Mouse (Mus musculus): ENCODE results near the gene Fads1.
"Not testable (repeated sequence)": the region's sequence is repeated elsewhere in the genome, so short reads cannot be mapped to it uniquely, and the experiment has no call there.

Fads1 gene

DNA sequence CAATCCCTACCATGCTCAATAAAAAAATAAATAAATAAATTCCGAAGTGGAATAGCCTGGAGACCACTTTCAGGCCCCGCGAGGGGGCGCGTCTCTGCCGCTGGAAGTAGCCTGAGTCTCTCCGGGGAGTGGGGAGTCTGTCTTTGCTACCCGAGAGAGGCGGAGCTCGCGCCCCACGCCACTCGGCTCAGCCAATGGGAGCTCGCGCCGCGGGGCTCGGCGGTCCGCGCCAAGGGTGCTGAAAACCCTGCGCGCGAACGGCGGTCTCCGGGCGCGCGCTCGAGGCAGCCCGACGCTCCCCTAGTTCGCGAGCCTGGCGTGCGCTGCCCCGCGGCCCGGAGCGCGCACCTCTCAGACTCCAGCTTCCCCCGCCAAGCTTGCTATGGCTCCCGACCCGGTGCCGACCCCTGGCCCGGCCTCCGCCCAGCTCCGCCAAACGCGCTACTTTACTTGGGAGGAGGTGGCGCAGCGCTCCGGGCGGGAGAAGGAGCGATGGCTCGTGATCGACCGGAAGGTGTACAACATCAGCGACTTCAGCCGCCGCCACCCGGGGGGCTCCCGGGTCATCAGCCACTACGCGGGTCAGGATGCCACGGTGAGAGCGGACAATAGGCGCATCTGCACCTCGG lies at the start of gene Fads1:
Gene Fads1, plus strand, starts transcription at position 219 of the 629 bp plus-strand sequence.
- peak; percentile 93 for DNase-seq

DNA sequence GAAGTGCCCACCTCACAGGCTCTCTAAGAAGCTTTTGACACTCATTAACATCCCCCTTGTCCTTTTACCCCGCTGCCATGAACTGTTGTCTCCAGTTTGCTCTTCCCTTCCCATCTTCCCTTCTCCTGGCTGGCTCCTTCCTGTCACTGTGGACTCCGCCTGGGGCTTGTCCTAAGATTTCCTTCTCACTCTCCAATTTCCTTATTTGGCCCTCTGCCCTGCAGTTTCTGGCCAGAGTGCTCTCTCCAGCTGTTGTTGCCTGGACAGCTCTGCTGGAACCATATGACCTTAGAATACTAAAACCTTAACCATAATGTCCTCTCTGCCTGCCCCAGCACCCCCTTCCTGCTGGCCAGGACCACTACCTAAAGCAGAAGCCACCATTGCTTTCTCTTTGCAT lies 48.0 kb upstream of the Fads1 start:
- DNase-seq, result no peak

DNA sequence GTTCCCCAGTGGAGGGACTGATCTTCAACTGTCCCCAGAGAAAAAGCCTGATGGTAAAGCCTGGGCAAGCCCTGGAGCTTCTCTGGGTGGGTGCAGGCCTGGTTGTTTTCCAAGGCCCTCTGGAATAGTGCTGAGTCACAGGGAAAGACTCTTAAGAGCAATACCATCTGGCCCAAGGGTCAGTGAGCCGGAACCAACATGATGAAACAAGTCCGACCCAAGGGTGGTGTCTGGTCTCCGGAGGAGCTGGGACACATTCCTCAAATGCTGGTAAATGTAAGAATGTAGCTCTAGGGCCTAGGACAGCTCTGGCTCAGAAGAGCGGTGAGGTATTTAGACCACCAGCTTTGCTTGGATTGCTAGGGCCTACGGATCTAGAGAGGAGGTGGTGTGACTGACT lies 45.3 kb upstream of the Fads1 start:
- DNase-seq, result no peak

- DNase-seq, result no peak
These were observed 43.0 kb upstream of the Fads1 start for GRCm38 (mm10) chr19:10139736-10140135.

GRCm38 (mm10) chr19:10143667-10144066 lies 39.0 kb upstream of the Fads1 start:
- DNase-seq, result no peak

GRCm38 (mm10) chr19:10144464-10144863 lies 38.2 kb upstream of the Fads1 start:
- DNase-seq, result no peak

DNA sequence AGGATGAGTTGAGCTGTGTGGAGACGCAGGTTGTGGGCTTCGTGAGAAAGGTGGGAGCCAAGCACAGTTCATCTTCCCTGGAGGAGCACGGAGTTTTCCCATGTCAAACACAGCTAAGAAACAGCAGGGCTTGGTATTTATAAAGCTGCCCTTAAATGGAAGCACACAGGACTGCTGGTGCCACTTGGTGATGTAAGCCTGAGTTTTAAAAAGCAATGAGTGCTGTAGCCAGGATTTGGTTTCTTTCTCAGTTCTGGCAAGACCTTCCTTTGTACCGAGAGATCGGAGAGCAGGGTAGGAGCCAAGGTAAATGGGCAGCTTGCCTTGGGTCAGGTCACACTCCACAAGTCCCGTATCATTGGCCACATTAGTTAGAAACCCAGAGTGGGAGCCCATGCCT lies 34.1 kb upstream of the Fads1 start:
- DNase-seq, result no peak

- no peak for DNase-seq
These were observed 33.5 kb upstream of the Fads1 start for GRCm38 (mm10) chr19:10149189-10149588.

DNA sequence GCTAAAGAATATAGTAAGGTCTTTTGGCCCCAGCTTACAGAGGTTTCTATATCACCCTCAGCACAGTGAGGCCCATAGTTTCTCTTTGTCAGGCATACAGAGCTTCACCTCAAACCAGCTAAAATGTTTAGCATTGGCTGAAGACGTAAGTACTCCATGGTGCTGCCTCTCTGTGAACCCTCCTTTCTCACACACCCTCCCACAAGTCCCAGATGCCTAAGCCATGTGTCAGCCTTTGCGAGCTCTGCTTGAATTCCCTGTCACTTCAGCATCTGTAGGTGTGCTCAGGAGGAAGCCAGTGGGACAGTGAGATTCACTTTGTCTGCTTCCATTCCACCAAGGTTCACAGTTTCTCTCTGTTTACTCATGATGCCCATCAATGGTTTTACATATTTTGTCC lies 25.0 kb upstream of the Fads1 start:
- DNase-seq, result no peak

GRCm38 (mm10) chr19:10163896-10164295 lies 18.8 kb upstream of the Fads1 start:
- DNase-seq, result no peak

GRCm38 (mm10) chr19:10165928-10166327 lies 16.8 kb upstream of the Fads1 start:
- DNase-seq, result not testable (repeated sequence)

GRCm38 (mm10) chr19:10167112-10167511 lies 15.6 kb upstream of the Fads1 start:
- no peak for DNase-seq

GRCm38 (mm10) chr19:10167951-10168350 lies 14.7 kb upstream of the Fads1 start:
- DNase-seq, result no peak

DNA sequence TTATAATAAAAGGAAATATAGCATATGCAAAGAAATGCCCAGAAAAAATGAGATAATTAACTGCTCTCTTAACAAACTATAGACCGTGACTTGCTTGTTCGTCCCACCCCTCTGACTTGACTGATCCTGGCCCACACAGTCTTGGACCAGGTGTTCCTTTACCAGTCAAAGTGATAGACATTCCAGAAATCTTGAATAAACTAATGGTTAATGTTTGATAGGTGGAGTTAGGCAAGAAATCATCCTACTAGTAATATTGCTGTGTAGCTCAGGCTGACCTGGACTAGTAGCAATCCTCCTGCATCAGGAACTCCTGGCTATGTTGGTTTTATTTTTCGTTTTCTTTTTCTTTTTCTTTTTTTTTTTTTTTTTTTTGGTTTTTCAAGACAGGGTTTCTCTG lies 14.2 kb upstream of the Fads1 start:
- DNase-seq, result no peak

DNA sequence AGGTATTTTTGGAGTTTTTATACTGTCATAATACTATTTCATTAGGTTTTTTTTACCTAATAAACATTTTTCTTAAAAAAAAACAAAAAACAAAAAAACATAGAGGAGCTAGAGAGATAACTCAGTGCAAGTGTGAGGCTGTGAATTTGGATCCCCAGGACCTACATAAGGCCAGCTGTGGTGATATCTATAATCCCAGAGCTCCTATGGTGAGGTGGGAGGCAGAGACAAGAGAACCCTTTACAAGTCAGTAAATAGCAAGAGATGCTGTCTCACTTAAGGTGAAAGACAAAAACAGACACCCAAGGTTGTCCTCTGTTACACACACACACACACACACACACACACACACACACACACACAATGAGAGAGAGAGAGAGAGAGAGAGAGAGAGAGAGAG lies 13.5 kb upstream of the Fads1 start:
- no peak for DNase-seq

DNA sequence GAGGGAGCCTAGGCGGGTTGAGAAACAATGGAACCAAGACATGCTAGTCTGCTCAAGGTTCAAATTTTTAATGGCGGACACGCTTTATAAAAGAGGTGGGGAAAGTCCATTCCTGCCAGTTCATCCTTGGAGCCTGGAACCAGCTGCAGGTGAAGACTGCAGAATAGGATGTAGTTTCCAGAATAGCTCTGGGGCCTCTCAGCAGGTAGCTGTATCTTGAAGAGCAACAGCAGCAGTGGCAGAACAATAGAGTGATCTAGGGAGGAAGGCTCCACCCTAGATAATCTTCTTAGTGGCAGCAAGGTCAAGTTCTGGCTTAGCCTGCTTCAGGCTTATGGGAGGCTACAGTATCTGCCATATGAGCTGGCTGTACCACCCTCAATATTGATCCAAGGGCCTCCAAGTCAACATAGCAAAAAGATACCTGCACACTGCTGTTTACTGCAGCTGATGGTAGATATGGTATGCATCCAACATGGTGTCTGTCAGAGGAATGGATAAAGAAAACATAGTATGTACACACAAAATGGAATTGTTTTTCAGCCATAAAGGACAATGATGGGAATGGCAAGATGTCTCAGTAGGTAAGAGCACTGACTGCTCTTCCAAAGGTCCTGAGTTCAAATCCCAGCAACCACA lies 12.9 kb upstream of the Fads1 start:
- DNase-seq, result not testable (repeated sequence)

DNA sequence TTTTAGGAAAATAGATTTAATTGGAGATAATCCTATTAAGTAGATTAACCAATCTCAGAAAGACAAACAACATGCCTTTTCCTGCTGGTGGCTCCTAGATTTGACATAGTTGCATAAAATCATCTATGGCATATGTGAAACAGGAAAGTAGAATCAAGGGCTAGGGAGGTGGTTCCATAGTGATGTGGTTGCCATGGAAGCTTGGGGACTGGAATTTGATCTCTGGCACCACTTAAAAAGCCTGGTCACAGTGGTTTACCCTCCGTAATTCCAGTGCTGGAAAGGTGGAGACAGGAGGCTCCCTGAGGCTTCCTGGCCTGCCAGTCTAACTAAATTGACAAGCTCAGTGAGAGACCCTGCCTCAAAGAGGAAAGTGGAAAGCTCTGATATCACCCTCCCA lies 12.2 kb upstream of the Fads1 start:
- DNase-seq, result no peak

DNA sequence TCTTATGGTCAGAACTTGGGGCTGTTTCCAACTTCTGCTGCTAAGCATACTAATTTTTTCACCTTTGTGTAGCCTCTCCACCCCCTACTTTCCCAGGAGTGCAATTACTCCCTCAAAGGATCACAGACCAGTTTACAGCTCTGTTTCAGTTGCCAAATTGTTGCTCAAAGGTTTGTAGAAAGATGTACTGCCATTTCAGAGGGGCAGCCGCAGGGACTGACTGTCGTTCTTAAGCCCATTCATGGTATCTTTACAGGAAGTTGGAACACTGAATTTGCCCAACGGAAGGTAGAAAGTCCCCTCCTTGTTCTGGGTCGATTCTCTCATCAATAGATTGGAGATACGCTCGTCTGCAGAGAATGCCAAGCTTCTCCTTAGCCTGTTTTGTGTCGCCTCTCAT lies 11.3 kb upstream of the Fads1 start:
- DNase-seq, result no peak

- DNase-seq, result no peak
These were observed 10.8 kb upstream of the Fads1 start for GRCm38 (mm10) chr19:10171846-10172245.

DNA sequence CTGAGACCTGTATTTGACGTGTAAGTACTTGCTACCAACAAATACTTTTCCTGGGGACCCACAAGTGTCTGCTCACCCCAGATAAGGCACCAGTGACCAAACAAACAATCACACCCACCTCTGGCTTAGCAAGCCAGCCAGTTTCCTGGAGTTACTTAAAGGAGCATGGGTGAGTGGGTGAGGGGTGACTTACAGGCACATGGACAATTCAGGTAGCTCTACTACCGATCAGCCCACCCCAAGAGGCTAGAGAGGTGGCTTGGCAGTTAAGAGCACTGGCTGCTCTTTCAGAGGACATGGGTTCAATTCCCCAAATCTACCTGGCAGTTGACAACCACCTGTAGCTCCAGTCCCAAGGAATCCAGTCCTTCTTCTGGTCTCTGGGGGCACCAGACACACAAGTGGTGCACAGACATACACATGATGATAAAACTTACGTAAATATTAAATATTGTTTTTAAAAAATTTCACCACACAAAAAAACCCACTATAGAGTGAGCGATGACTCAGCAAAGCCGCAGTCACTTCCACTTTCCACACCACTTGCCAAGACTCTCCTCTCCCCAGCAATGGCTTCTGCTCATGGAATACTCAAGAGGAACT lies 9.5 kb upstream of the Fads1 start:
- no peak for DNase-seq

DNA sequence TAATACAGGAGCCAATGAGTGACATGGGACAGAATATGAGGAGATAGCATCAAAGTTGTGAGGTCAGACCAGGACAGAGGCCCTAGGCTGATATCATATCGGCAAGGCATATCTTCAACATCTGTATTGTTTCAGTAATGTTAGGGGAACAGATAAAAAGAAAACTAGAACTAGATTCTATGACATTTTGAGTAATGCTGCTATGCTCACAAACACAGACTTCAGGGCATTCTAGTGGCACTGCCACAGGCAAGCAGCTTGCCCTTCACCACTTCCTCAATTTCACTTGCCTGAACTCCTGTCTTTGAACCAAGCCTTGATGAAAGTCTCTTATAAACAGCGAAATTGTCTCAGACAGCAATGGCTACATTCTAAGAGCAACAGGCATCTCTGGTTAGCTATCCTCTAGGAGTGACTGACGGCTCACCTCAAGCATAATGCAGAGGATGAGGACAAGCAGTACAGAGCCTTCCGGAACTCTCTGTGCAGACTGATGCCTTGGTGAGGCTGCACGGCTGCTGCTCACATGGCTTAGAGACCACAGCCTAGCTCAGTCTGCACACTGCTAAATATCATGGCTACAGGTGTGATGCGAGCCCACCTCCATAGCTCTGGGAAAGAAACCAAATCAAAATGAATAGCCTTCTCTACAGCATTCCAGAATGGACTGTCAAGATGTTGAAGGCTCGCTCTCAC lies 8.7 kb upstream of the Fads1 start:
- DNase-seq, result no peak

DNA sequence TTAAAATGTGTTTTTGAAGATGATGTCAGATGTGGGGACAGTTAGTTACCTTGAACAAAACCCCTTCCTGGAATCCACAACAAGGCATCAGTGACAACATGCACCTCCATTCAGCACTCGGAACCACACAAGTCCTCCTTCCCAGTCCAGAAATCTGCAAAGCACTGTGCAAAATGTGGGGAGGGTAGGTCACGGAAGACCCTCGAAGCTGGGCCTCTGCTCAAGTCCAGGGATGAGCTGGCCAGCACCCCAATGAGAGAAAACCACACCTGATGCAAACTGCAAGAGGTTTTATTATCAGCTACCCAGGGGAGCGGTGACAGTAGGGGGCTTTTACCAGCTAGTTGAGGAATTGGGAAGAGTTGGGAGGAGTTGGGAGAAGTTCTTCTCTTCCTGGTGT lies 7.7 kb upstream of the Fads1 start:
- DNase-seq, result no peak

DNA sequence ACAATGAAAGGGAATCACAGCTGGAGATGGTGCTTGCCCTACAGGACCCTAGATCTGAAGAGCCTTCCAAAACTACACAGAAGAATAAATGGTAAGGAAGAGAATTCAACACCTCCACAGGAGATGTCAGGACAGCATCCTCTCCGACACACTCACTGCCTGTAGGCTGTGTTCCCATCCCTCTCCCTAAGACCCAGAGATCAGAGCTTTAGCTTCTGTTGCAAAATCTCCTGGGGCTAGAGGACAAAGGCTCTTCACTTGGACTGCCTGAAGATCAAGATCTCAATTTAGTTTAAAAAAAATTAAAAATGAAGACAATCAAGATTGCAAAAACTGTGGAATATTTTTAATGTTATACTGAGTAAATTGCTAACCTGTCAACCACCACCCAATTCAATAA lies 6.2 kb upstream of the Fads1 start:
- no peak for DNase-seq

DNA sequence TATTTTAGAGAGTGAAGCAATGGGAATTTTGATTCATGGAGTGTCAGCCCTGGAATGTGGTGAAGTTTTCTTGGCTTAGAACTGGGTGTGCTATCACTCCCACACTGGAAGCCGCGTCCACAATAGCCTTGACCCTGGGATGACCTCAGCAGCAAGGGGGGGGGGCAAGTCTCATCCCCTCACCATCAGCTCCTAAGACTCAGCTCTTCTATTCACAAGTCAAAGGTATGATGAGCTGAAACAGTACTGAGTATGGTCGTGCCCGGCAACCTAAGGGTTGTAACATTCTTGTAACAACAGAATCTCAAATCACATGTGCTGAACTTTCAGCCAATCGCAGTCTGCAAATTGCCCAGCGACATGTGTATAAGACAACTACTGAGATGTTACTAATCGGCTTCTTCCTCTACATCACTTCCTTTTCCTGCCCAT lies 5.7 kb upstream of the Fads1 start:
- no peak for DNase-seq
